Mouse (Mus musculus) activated CD4-positive, CD25-positive, alpha-beta regulatory T cell, adult 4 months (primary cell): ENCODE results near the gene Gorasp2. TPM values are rescaled to one million over a fixed set of nuclear protein-coding genes. Genes with fewer than 3 reads are reported as not detected.

Source experiments
- ATAC-seq: one replicate; pipeline ENCODE4 v1.8.0; 2017
- polyA plus RNA-seq, 2 experiments: library from polyadenylated mRNA; unstranded; fragments of 100-300 nt; shearing (Covaris generic); gene quantifications; one replicate each; pipeline ENCODE4 v1.2.1; 2017

Gorasp2 gene
- polyA plus RNA-seq: 10 to 100 TPM; 44.7 to 48.2 TPM

- peak; percentile 91 for ATAC-seq
Measured at GRCm38 (mm10) chr2:70660887-70661714, at the start of gene Gorasp2. Gene Gorasp2, plus strand, starts transcription at chr2:70661576.

GRCm38 (mm10) chr2:70614745-70615351 lies 46.5 kb upstream of the Gorasp2 start:
- no peak for ATAC-seq

GRCm38 (mm10) chr2:70616076-70616475 lies 45.3 kb upstream of the Gorasp2 start:
- ATAC-seq: no peak

GRCm38 (mm10) chr2:70616617-70617016 lies 44.8 kb upstream of the Gorasp2 start:
- no peak for ATAC-seq

GRCm38 (mm10) chr2:70619232-70619835 lies 42.0 kb upstream of the Gorasp2 start:
- ATAC-seq: no peak

GRCm38 (mm10) chr2:70620225-70620624 lies 41.2 kb upstream of the Gorasp2 start:
- ATAC-seq: no peak

- ATAC-seq: no peak
Measured at GRCm38 (mm10) chr2:70622244-70622643, 39.1 kb upstream of the Gorasp2 start.

GRCm38 (mm10) chr2:70625761-70626160 lies 35.6 kb upstream of the Gorasp2 start:
- no peak for ATAC-seq

GRCm38 (mm10) chr2:70628397-70628796 lies 33.0 kb upstream of the Gorasp2 start:
- no peak for ATAC-seq

- ATAC-seq: no peak
Measured at GRCm38 (mm10) chr2:70629339-70629761, 32.0 kb upstream of the Gorasp2 start.

GRCm38 (mm10) chr2:70629921-70630320 lies 31.5 kb upstream of the Gorasp2 start:
- ATAC-seq: no peak

GRCm38 (mm10) chr2:70631321-70631720 lies 30.1 kb upstream of the Gorasp2 start:
- ATAC-seq: no peak

GRCm38 (mm10) chr2:70632412-70632811 lies 29.0 kb upstream of the Gorasp2 start:
- no peak for ATAC-seq

GRCm38 (mm10) chr2:70634028-70634690 lies 27.2 kb upstream of the Gorasp2 start:
- no peak for ATAC-seq

- ATAC-seq: no peak
Measured at GRCm38 (mm10) chr2:70640968-70641367, 20.4 kb upstream of the Gorasp2 start.

GRCm38 (mm10) chr2:70642971-70643565 lies 18.3 kb upstream of the Gorasp2 start:
- ATAC-seq: no peak

- no peak for ATAC-seq
Measured at GRCm38 (mm10) chr2:70645266-70645780, 16.1 kb upstream of the Gorasp2 start.

GRCm38 (mm10) chr2:70647681-70648080 lies 13.7 kb upstream of the Gorasp2 start:
- ATAC-seq: no peak

GRCm38 (mm10) chr2:70648271-70648670 lies 13.1 kb upstream of the Gorasp2 start:
- no peak for ATAC-seq

- no peak for ATAC-seq
Measured at GRCm38 (mm10) chr2:70649471-70649870, 11.9 kb upstream of the Gorasp2 start.

- no peak for ATAC-seq
Measured at GRCm38 (mm10) chr2:70651820-70652219, 9.6 kb upstream of the Gorasp2 start.

- ATAC-seq: no peak
Measured at GRCm38 (mm10) chr2:70657083-70657482, 4.3 kb upstream of the Gorasp2 start.
